Mouse (Mus musculus): Measurements from ENCODE around the gene Zfp445.

DNA sequence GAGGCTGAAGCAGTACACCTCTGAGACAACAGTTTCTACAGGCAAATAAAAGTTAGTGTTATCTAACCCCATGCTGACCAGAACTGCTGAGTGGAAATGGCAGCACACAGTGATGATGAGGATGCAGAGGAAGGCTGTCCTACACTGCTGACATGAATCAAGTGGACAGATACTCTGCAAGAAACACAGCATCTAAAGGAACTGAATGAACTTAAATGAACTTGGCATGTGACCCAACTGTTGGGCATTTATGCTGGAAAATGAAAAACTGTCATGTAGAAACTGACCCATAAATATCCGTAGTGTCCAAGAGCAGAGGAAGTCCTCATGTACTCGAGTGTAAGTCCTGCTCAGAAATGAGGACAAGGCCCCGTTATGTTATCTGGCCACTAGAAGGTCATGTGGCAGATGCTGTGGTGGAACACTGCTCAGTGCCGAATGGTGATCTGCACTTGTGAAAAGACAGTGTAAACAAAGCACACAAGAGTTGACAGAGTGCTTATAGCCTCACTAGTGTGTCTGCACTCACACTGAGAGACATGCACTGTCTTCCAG, 35.9 kb downstream of the Zfp445 start:
- no peak for TF ChIP-seq CTCF (IDR thresholded peaks at IDR 0.05; ENCODE audit: extremely low read depth, insufficient read depth, insufficient read length, insufficient replicate concordance)
- no peak for TF ChIP-seq POLR2A (IDR thresholded peaks at IDR 0.05; ENCODE audit: low read depth, low read length)

All from spleen, adult 2 months (tissue).